Mouse (Mus musculus) intestine, embryonic 15.5 days (tissue): ENCODE measurements around the gene Olfr92. TPM values are rescaled to one million over a fixed set of nuclear protein-coding genes. Genes with fewer than 3 reads are reported as not detected.

Experiments
- ATAC-seq: fragments of 200-750 bp; cut with Nextera tagmentation; 2 replicates; pipeline ENCODE4 v1.8.0; 2017; ENCODE audit warnings: moderate TSS enrichment, moderate library complexity
- H3K27ac ChIP-seq: fragments of 300-500 bp; sonication (generic); 2 replicates; pipeline ENCODE4 v1.5.1; 2015; ENCODE audit warnings: mild to moderate bottlenecking, inconsistent platforms
- H3K27me3 ChIP-seq: fragments of 300-500 bp; sonication (generic); replicated peaks from 2 replicates; pipeline ENCODE4 v1.6.1; 2015; ENCODE audit warnings: inconsistent platforms
- H3K36me3 ChIP-seq: fragments of 300-500 bp; sonication (generic); 2 replicates; pipeline ENCODE4 v1.6.1; 2015; ENCODE audit warnings: inconsistent platforms
- H3K4me1 ChIP-seq: fragments of 300-500 bp; sonication (generic); replicated peaks from 2 replicates; pipeline ENCODE4 v1.6.1; 2015; ENCODE audit warnings: inconsistent platforms
- H3K4me2 ChIP-seq: fragments of 300-500 bp; sonication (generic); replicated peaks from 2 replicates; pipeline ENCODE4 v1.6.1; 2015; ENCODE audit warnings: mild to moderate bottlenecking, inconsistent platforms
- H3K4me3 ChIP-seq: fragments of 300-500 bp; sonication (generic); replicated peaks from 2 replicates; pipeline ENCODE4 v1.5.1; 2015; ENCODE audit warnings: inconsistent platforms
- H3K9ac ChIP-seq: fragments of 300-500 bp; sonication (generic); 2 replicates; pipeline ENCODE4 v1.6.1; 2015; ENCODE audit warnings: inconsistent platforms
- H3K9me3 ChIP-seq: fragments of 300-500 bp; sonication (generic); 2 replicates; pipeline ENCODE4 v1.6.1; 2016; ENCODE audit warnings: inconsistent platforms
- WGBS: fragments of 180-500 bp; shearing (Covaris S2); methylation state at CpG from one replicate; pipeline ENCODE4 v1.1.7; 2015; 5-methylcytosine and 5-hydroxymethylcytosine counted together
- polyA plus RNA-seq: library from polyadenylated mRNA; unstranded; fragments of >200 nt; fragmentation: Nextera tagmentation; extraction: Ambion mirVana; gene quantifications from 2 replicates; pipeline ENCODE4 v1.2.1, GENCODE M21; 2015

Olfr92 gene
- polyA plus RNA-seq, 1 experiment from 2014 or later = not detected

DNA sequence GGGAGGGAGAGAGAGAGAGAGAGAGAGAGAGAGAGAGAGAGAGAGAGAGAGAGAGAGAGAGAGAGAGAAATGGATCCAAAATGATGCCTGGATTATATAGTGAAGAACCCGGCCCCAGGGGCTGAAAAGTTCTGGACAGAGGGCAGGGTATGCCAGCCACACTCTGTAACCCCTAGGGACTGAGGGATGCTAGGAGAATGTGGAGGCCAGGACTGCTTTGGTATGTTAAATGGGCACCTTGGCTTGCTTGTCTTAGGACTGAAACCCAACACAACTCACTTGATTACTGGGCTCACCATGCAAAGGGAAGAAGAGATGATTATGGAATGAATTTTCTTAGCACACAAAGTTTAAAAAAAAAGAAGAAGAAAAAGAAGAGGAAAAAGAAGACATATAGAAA is 41.7 kb downstream of the Olfr92 start:
- Histone ChIP-seq H3K4me2 (no peak overlapping the region), H3K4me1 (no peaks in the 10 kb centered on the region), H3K36me3 (0 out of 2 replicates have a peak, but pooled peaks cover 3% of the 10 kb centered on the region), H3K27me3 (no peaks in the 10 kb centered on the region), H3K9me3 (no peaks in the 10 kb centered on the region), H3K27ac (no peak overlapping the region), H3K9ac (no peak overlapping the region), H3K4me3 (no peak overlapping the region)
- WGBS = 56% methylated on average over 1 of the region's 1 CpGs
- no peak for ATAC-seq

GRCm38 (mm10) chr17:37075766-37076165 is 44.1 kb downstream of the Olfr92 start:
- H3K27me3 ChIP-seq = no peaks in the 10 kb centered on the region
- H3K4me2 ChIP-seq = no peak overlapping the region
- WGBS = 95% methylated on average over 2 of the region's 2 CpGs
- no peaks in the 10 kb centered on the region for H3K4me1 ChIP-seq
- H3K4me3 ChIP-seq = no peak overlapping the region
- ATAC-seq = no peak
- H3K27ac ChIP-seq = no peak overlapping the region
- no peak overlapping the region for H3K9ac ChIP-seq
- 0 out of 2 replicates have a peak, but pooled peaks cover 7% of the 10 kb centered on the region for H3K36me3 ChIP-seq
- no peaks in the 10 kb centered on the region for H3K9me3 ChIP-seq

- Histone ChIP-seq H3K27me3 (no peaks in the 10 kb centered on the region), H3K4me2 (no peak overlapping the region), H3K4me1 (no peaks in the 10 kb centered on the region), H3K4me3 (no peak overlapping the region), H3K36me3 (0 out of 2 replicates have a peak, but pooled peaks cover 11% of the 10 kb centered on the region), H3K9me3 (no peaks in the 10 kb centered on the region), H3K27ac (no peak overlapping the region), H3K9ac (no peak overlapping the region)
- whole genome bisulfite sequencing = 91% methylated on average over 6 of the region's 6 CpGs
- no peak for ATAC-seq
Measured at GRCm38 (mm10) chr17:37075181-37075580, 44.7 kb downstream of the Olfr92 start.

- Histone ChIP-seq H3K4me2 (no peak overlapping the region), H3K27me3 (no peaks in the 10 kb centered on the region), H3K4me1 (no peaks in the 10 kb centered on the region), H3K9ac (no peak overlapping the region), H3K27ac (no peak overlapping the region), H3K9me3 (no peaks in the 10 kb centered on the region), H3K36me3 (peaks cover 17% of the 10 kb centered on the region; the same call in 1 of the 2 replicates), H3K4me3 (no peak overlapping the region)
- WGBS = 68% methylated on average over 11 of the region's 11 CpGs
- no peak for ATAC-seq
Measured at GRCm38 (mm10) chr17:37072730-37073276, 47.1 kb downstream of the Olfr92 start.

- H3K27me3 ChIP-seq = no peaks in the 10 kb centered on the region
- H3K4me3 ChIP-seq = no peak overlapping the region
- H3K9me3 ChIP-seq = no peaks in the 10 kb centered on the region
- WGBS = 83% methylated on average over 12 of the region's 12 CpGs
- H3K9ac ChIP-seq = no peak overlapping the region
- no peak overlapping the region for H3K4me2 ChIP-seq
- no peak for ATAC-seq
- H3K36me3 ChIP-seq = peaks cover 20% of the 10 kb centered on the region; the same call in 1 of the 2 replicates
- no peak overlapping the region for H3K27ac ChIP-seq
- H3K4me1 ChIP-seq = no peaks in the 10 kb centered on the region
Measured at GRCm38 (mm10) chr17:37072080-37072729, 47.7 kb downstream of the Olfr92 start.

DNA sequence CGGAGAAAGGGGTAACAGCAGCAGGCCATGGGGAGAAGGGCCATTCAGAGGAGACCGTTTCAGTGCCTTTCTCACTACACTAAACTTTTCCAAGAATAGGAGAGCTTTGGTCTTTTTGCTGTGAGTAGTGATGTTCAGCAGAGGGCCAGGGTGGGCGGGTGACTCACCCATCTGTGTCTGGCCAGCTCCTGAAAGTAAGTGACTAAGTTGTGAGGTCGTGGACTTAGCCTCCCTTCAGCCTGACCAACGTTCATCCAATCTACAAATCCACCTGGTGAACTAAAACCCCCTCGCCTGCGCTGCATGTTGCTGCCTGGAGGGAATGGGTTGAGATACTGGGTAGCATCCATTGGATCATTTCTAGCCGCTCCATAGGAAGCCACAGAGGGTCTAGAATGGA is 49.8 kb downstream of the Olfr92 start:
- no peak for ATAC-seq
- Histone ChIP-seq H3K4me1 (no peaks in the 10 kb centered on the region), H3K27ac (no peak overlapping the region), H3K9ac (no peak overlapping the region), H3K4me2 (no peak overlapping the region), H3K27me3 (no peaks in the 10 kb centered on the region), H3K4me3 (no peak overlapping the region), H3K36me3 (peaks cover 27% of the 10 kb centered on the region), H3K9me3 (no peaks in the 10 kb centered on the region)
- WGBS = 82% methylated on average over 8 of the region's 8 CpGs

GRCm38 (mm10) chr17:37067861-37068260 is 52.0 kb downstream of the Olfr92 start:
- 83% methylated on average over 1 of the region's 1 CpGs for WGBS

DNA sequence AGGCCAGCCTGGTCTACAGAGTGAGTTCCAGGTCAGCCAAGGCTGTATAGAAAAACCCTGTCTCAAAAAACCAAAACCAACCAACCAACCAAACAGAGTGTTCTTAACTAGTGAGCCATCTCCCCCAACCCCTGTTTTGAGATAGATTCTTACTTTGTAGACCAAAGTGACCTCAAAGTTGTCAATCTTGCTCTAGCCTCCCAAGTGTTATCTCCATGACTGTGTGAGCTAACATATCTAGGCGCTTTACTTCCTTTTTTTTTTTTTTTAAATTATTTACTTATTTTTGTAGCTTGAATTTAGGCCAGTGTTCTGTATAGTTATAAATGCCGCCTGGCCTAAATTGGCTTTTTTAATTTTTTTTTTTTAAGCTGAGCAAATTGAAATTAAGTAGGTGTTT is 53.9 kb downstream of the Olfr92 start:
- H3K36me3 ChIP-seq = peaks cover 25% of the 10 kb centered on the region
- no peaks in the 10 kb centered on the region for H3K9me3 ChIP-seq
- no peak overlapping the region for H3K9ac ChIP-seq
- H3K4me1 ChIP-seq = no peaks in the 10 kb centered on the region
- no peak overlapping the region for H3K27ac ChIP-seq
- H3K4me2 ChIP-seq = no peak overlapping the region
- H3K27me3 ChIP-seq = no peaks in the 10 kb centered on the region
- no peak overlapping the region for H3K4me3 ChIP-seq
- ATAC-seq = no peak
- WGBS = 96% methylated on average over 2 of the region's 2 CpGs

More at GRCm38 (mm10) chr17:37067861-37068260, 52.0 kb downstream of the Olfr92 start:
- Histone ChIP-seq H3K27me3 (no peaks in the 10 kb centered on the region), H3K4me2 (no peak overlapping the region), H3K27ac (no peak overlapping the region), H3K36me3 (peaks cover 25% of the 10 kb centered on the region), H3K9ac (no peak overlapping the region), H3K4me3 (no peak overlapping the region), H3K4me1 (no peaks in the 10 kb centered on the region), H3K9me3 (no peaks in the 10 kb centered on the region)
- no peak for ATAC-seq

DNA sequence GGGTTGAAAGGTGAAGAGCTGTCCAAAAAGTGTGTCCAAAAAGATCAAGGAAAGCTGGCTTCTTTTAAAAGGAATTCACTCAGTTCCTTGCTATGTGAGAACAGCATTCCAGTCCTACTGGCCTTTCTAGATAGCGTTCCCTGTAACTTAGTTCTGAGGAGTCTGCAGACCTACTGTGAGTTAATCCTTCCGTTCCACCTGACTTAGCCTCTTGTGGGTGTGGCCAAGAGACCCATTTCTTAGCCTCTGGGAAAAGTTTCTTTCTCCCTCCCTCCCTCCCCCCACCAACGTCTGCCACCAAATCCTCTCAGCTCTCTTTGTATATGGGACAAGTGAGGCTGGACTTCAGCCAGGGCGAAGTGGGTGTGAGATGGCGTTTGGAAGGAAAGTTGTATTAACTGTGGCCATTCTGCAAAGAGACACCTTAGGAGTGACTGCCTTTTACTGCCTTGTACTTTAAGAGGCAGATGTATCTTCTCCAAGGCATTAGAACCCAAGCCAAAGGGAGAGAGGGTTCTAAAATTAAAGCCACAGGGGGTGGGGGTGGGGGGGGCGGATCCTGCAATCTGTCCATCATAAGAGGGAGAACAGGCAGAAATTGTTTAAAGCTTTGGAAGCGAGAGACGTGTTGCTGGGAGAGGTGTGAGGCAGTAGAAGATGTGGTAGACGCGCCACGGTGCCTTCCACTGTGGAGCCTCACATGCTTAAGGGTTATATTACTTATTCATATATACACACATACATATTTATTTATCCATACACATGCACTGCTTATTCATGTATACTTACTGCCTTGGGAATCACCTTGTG is 56.0 kb downstream of the Olfr92 start:
- H3K36me3 ChIP-seq = peaks cover 19% of the 10 kb centered on the region
- WGBS = 89% methylated on average over 11 of the region's 11 CpGs
- no peaks in the 10 kb centered on the region for H3K9me3 ChIP-seq
- H3K27ac ChIP-seq = no peak overlapping the region
- H3K27me3 ChIP-seq = no peaks in the 10 kb centered on the region
- no peaks in the 10 kb centered on the region for H3K4me1 ChIP-seq
- no peak overlapping the region for H3K9ac ChIP-seq
- no peak for ATAC-seq
- H3K4me2 ChIP-seq = no peak overlapping the region
- H3K4me3 ChIP-seq = no peak overlapping the region

GRCm38 (mm10) chr17:37063063-37063462 is 56.8 kb downstream of the Olfr92 start:
- no peak for ATAC-seq
- H3K27ac ChIP-seq = no peak overlapping the region
- no peak overlapping the region for H3K9ac ChIP-seq
- H3K4me3 ChIP-seq = no peak overlapping the region
- H3K27me3 ChIP-seq = no peaks in the 10 kb centered on the region
- H3K4me1 ChIP-seq = no peaks in the 10 kb centered on the region
- H3K9me3 ChIP-seq = no peaks in the 10 kb centered on the region
- H3K4me2 ChIP-seq = no peak overlapping the region
- peaks cover 18% of the 10 kb centered on the region for H3K36me3 ChIP-seq
- WGBS = 79% methylated on average over 10 of the region's 10 CpGs

GRCm38 (mm10) chr17:37062101-37062641 is 57.7 kb downstream of the Olfr92 start:
- no peak overlapping the region for H3K4me2 ChIP-seq
- no peaks in the 10 kb centered on the region for H3K27me3 ChIP-seq
- ATAC-seq = no peak
- H3K9me3 ChIP-seq = no peaks in the 10 kb centered on the region
- WGBS = 77% methylated on average over 10 of the region's 10 CpGs
- H3K4me1 ChIP-seq = no peaks in the 10 kb centered on the region
- no peak overlapping the region for H3K27ac ChIP-seq
- no peak overlapping the region for H3K4me3 ChIP-seq
- no peak overlapping the region for H3K9ac ChIP-seq
- H3K36me3 ChIP-seq = peaks cover 11% of the 10 kb centered on the region

DNA sequence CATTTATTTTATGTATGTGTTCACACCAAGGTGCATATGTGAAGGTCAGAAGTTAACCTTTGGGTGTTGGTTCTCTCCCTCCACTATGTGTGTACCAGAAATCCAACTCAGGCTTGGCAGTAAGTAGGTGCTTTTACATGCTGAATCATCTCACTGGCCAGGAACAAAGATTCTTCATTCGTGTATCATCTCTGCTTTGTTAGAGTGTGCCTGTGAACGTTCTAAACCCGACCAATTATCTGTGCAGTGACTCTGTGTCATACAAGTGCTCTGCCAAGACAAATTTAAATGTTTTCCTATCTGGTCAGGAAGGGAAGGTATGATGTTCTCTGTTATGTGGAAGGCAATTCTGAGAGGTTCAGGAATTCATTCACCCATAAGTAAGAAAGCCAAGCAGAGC is 58.5 kb downstream of the Olfr92 start:
- 92% methylated on average over 3 of the region's 3 CpGs for WGBS
- Histone ChIP-seq H3K36me3 (peaks cover 11% of the 10 kb centered on the region), H3K9me3 (no peaks in the 10 kb centered on the region), H3K4me2 (no peak overlapping the region), H3K9ac (no peak overlapping the region), H3K27me3 (no peaks in the 10 kb centered on the region), H3K27ac (no peak overlapping the region), H3K4me3 (no peak overlapping the region), H3K4me1 (no peaks in the 10 kb centered on the region)
- ATAC-seq = no peak
